Mouse (Mus musculus): ENCODE results near the gene 4933428G20Rik.

4933428G20Rik gene

GRCm38 (mm10) chr11:97499865-97500719, at the start of gene 4933428G20Rik:
Gene 4933428G20Rik (minus strand): TSS chr11:97500340.
- no peak for DNase-seq (ENCODE audit: low read depth, low spot score)

- no peak for DNase-seq (ENCODE audit: low read depth, low spot score)
Measured at GRCm38 (mm10) chr11:97548757-97549156, 48.6 kb upstream of the 4933428G20Rik start.

GRCm38 (mm10) chr11:97547957-97548706, 48.0 kb upstream of the 4933428G20Rik start:
- DNase-seq (ENCODE audit: low read depth, low spot score), result no peak

- DNase-seq (ENCODE audit: low read depth, low spot score), result peak; percentile 38
Measured at GRCm38 (mm10) chr11:97546804-97547411, 46.8 kb upstream of the 4933428G20Rik start.

GRCm38 (mm10) chr11:97545808-97546560, 45.8 kb upstream of the 4933428G20Rik start:
- peak; percentile 23 for DNase-seq (ENCODE audit: low read depth, low spot score)

- no peak for DNase-seq (ENCODE audit: low read depth, low spot score)
Measured at GRCm38 (mm10) chr11:97543883-97544282, 43.7 kb upstream of the 4933428G20Rik start.

- DNase-seq (ENCODE audit: low read depth, low spot score), result no peak
Measured at GRCm38 (mm10) chr11:97543181-97543733, 43.1 kb upstream of the 4933428G20Rik start.

GRCm38 (mm10) chr11:97542171-97543150, 42.3 kb upstream of the 4933428G20Rik start:
- no peak for DNase-seq (ENCODE audit: low read depth, low spot score)

GRCm38 (mm10) chr11:97540604-97541003, 40.5 kb upstream of the 4933428G20Rik start:
- DNase-seq (ENCODE audit: low read depth, low spot score), result no peak

- DNase-seq (ENCODE audit: low read depth, low spot score), result no peak
Measured at GRCm38 (mm10) chr11:97540136-97540535, 40.0 kb upstream of the 4933428G20Rik start.

GRCm38 (mm10) chr11:97539622-97540021, 39.5 kb upstream of the 4933428G20Rik start:
- DNase-seq (ENCODE audit: low read depth, low spot score), result no peak

- no peak for DNase-seq (ENCODE audit: low read depth, low spot score)
Measured at GRCm38 (mm10) chr11:97537580-97538089, 37.5 kb upstream of the 4933428G20Rik start.

GRCm38 (mm10) chr11:97536835-97537579, 36.9 kb upstream of the 4933428G20Rik start:
- peak; percentile 52 for DNase-seq (ENCODE audit: low read depth, low spot score)

- peak; percentile 13 for DNase-seq (ENCODE audit: low read depth, low spot score)
Measured at GRCm38 (mm10) chr11:97536083-97536747, 36.1 kb upstream of the 4933428G20Rik start.

- DNase-seq (ENCODE audit: low read depth, low spot score), result no peak
Measured at GRCm38 (mm10) chr11:97535660-97536059, 35.5 kb upstream of the 4933428G20Rik start.

- no peak for DNase-seq (ENCODE audit: low read depth, low spot score)
Measured at GRCm38 (mm10) chr11:97535308-97535630, 35.1 kb upstream of the 4933428G20Rik start.

- DNase-seq (ENCODE audit: low read depth, low spot score), result peak; percentile 54
Measured at GRCm38 (mm10) chr11:97534442-97535307, 34.5 kb upstream of the 4933428G20Rik start.

- DNase-seq (ENCODE audit: low read depth, low spot score), result no peak
Measured at GRCm38 (mm10) chr11:97533653-97534052, 33.5 kb upstream of the 4933428G20Rik start.
